Mouse (Mus musculus) MEL (cell line): ENCODE results near the gene Nfe2. TPM values are rescaled to one million over a fixed set of nuclear protein-coding genes. Genes with fewer than 3 reads are reported as not detected.
"Not testable (repeated sequence)": the region's sequence is repeated elsewhere in the genome, so short reads cannot be mapped to it uniquely, and the experiment has no call there.

ENCODE experiments used
- DNase-seq: peaks from one replicate; pipeline ENCODE4 v3.0.0; 2011; ENCODE audit warnings: low read depth, low spot score
- H3K27ac ChIP-seq: 2 replicates; pipeline ENCODE4 v1.5.1; 2012; ENCODE audit warnings: low read depth, mild to moderate bottlenecking, control low read depth, low read length, moderate library complexity; ENCODE audit not compliant: control insufficient read depth
- H3K27me3 ChIP-seq, 2 experiments: fragments of 150-350 bp in 1 of 2; sonication (generic) in 1 of 2; 2 replicates each; pipeline ENCODE4 v1.6.1; 2012; ENCODE audit warnings: low read length in 2 of 2, mild to moderate bottlenecking in 2 of 2, improper control_type of control experiment in 1 of 2, moderate library complexity in 1 of 2; ENCODE audit not compliant: insufficient read depth in 2 of 2, control insufficient read depth in 1 of 2
- H3K36me3 ChIP-seq, 2 experiments: 2 replicates each; pipeline ENCODE4 v1.6.1; 2012 to 2014; ENCODE audit warnings: low read length in 2 of 2, improper control_type of control experiment in 1 of 2, inconsistent platforms in 1 of 2, mild to moderate bottlenecking in 1 of 2; ENCODE audit not compliant: insufficient read depth in 2 of 2, control insufficient read depth in 1 of 2
- H3K4me1 ChIP-seq, 2 experiments: fragments of 150-350 bp in 1 of 2; sonication (generic) in 1 of 2; 2 replicates each; pipeline ENCODE4 v1.6.1; 2012; ENCODE audit warnings: low read length in 2 of 2, improper control_type of control experiment in 1 of 2, mild to moderate bottlenecking in 1 of 2; ENCODE audit not compliant: insufficient read depth in 2 of 2, control insufficient read depth in 1 of 2
- H3K4me3 ChIP-seq, 2 experiments: fragments of 150-350 bp in 1 of 2; sonication (generic) in 1 of 2; 2 replicates each; pipeline ENCODE4 v1.5.1; 2012; ENCODE audit warnings: low read depth in 2 of 2, low read length in 2 of 2, mild to moderate bottlenecking in 2 of 2, moderate library complexity in 2 of 2, control low read depth in 1 of 2, improper control_type of control experiment in 1 of 2; ENCODE audit not compliant: control insufficient read depth in 1 of 2, insufficient read depth in 1 of 2
- H3K79me2 ChIP-seq: 2 replicates; pipeline ENCODE4 v1.6.1; 2012; ENCODE audit warnings: mild to moderate bottlenecking, low read length, moderate library complexity; ENCODE audit not compliant: control insufficient read depth, poor library complexity, insufficient read depth
- H3K9ac ChIP-seq: 2 replicates; pipeline ENCODE4 v1.6.1; 2012; ENCODE audit warnings: low read depth, mild to moderate bottlenecking, control low read depth, low read length, moderate library complexity; ENCODE audit not compliant: control insufficient read depth, poor library complexity, severe bottlenecking
- H3K9me3 ChIP-seq: fragments of 150-350 bp; sonication (generic); replicated peaks from 2 replicates; pipeline ENCODE4 v1.6.1; 2012; ENCODE audit warnings: mild to moderate bottlenecking, low read length, improper control_type of control experiment, moderate library complexity; ENCODE audit not compliant: insufficient read depth
- CHD1 ChIP-seq: IDR thresholded peaks from 2 replicates; pipeline ENCODE4 v1.6.1; 2012; ENCODE audit warnings: low read depth, mild to moderate bottlenecking, inconsistent platforms, low read length, improper control_type of control experiment
- CHD2 ChIP-seq: IDR thresholded peaks from 2 replicates; pipeline ENCODE4 v1.6.1; 2011; ENCODE audit warnings: low read length, improper control_type of control experiment
- EP300 ChIP-seq, 2 experiments: IDR thresholded peaks; 2 replicates each; pipeline ENCODE4 v1.6.1; 2011; ENCODE audit warnings: improper control_type of control experiment in 2 of 2, low read length in 2 of 2, low read depth in 1 of 2, mild to moderate bottlenecking in 1 of 2
- ETS1 ChIP-seq: IDR thresholded peaks from 2 replicates; pipeline ENCODE4 v1.6.1; 2012; ENCODE audit warnings: low read depth, mild to moderate bottlenecking, inconsistent platforms, low read length, improper control_type of control experiment, moderate library complexity
- GATA1 ChIP-seq: IDR thresholded peaks from 2 replicates; pipeline ENCODE4 v1.6.1; 2011; ENCODE audit warnings: low read depth, low read length, improper control_type of control experiment
- KAT2A ChIP-seq: conservative IDR thresholded peaks from 2 replicates; pipeline ENCODE4 v1.6.1; 2012; ENCODE audit warnings: low read depth, low read length, improper control_type of control experiment, inconsistent platforms
- MAZ ChIP-seq: IDR thresholded peaks from 2 replicates; pipeline ENCODE4 v1.6.1; 2012; ENCODE audit warnings: low read depth, mild to moderate bottlenecking, inconsistent platforms, low read length, improper control_type of control experiment
- MEF2A ChIP-seq: IDR thresholded peaks from 2 replicates; pipeline ENCODE4 v1.6.1; 2014; ENCODE audit warnings: low read depth, mild to moderate bottlenecking, inconsistent platforms, low read length, improper control_type of control experiment; ENCODE audit not compliant: poor library complexity, insufficient replicate concordance, severe bottlenecking; ENCODE audit errors: extremely low read depth
- MXI1 ChIP-seq: IDR thresholded peaks from 2 replicates; pipeline ENCODE4 v1.6.1; 2011; ENCODE audit warnings: mild to moderate bottlenecking, low read depth, low read length, improper control_type of control experiment
- NRF1 ChIP-seq: IDR thresholded peaks from 2 replicates; pipeline ENCODE4 v1.6.1; 2014; ENCODE audit warnings: low read depth, mild to moderate bottlenecking, inconsistent platforms, low read length, improper control_type of control experiment, moderate library complexity; ENCODE audit not compliant: poor library complexity, insufficient read depth, severe bottlenecking
- POLR2AphosphoS5 ChIP-seq: IDR thresholded peaks from 2 replicates; pipeline ENCODE4 v1.6.1; 2012; ENCODE audit warnings: low read depth, borderline replicate concordance, mild to moderate bottlenecking, inconsistent platforms, low read length, moderate library complexity, mixed read lengths
- RAD21 ChIP-seq: IDR thresholded peaks from 2 replicates; pipeline ENCODE4 v1.6.1; 2011; ENCODE audit warnings: mild to moderate bottlenecking, low read depth, low read length, improper control_type of control experiment
- SIN3A ChIP-seq: IDR thresholded peaks from 2 replicates; pipeline ENCODE4 v1.6.1; 2012; ENCODE audit warnings: low read length, improper control_type of control experiment, inconsistent platforms
- TAL1 ChIP-seq: IDR thresholded peaks from 2 replicates; pipeline ENCODE4 v1.6.1; 2012; ENCODE audit warnings: mild to moderate bottlenecking, inconsistent platforms, low read length, moderate library complexity, mixed read lengths
- TBP ChIP-seq: IDR thresholded peaks from 2 replicates; pipeline ENCODE4 v1.8.0; 2011; ENCODE audit warnings: low read depth, low read length, improper control_type of control experiment
- TCF12 ChIP-seq: IDR thresholded peaks from 2 replicates; pipeline ENCODE4 v1.6.1; 2014; ENCODE audit warnings: low read depth, mild to moderate bottlenecking, inconsistent platforms, low read length, improper control_type of control experiment, moderate library complexity
- UBTF ChIP-seq: IDR thresholded peaks from 2 replicates; pipeline ENCODE4 v1.6.1; 2012; ENCODE audit warnings: low read depth, mild to moderate bottlenecking, inconsistent platforms, low read length, improper control_type of control experiment, moderate library complexity, borderline replicate concordance; ENCODE audit not compliant: insufficient read depth
- USF1 ChIP-seq: IDR thresholded peaks from 2 replicates; pipeline ENCODE4 v1.6.1; 2014; ENCODE audit warnings: low read depth, mild to moderate bottlenecking, inconsistent platforms, low read length, improper control_type of control experiment, moderate library complexity
- USF2 ChIP-seq, 2 experiments: IDR thresholded peaks; 2 replicates each; pipeline ENCODE4 v1.6.1; 2011 to 2012; ENCODE audit warnings: improper control_type of control experiment in 2 of 2, low read length in 2 of 2, borderline replicate concordance in 1 of 2, inconsistent platforms in 1 of 2, low read depth in 1 of 2, mild to moderate bottlenecking in 1 of 2; ENCODE audit not compliant: insufficient read depth in 1 of 2
- polyA plus RNA-seq, 2 experiments: library from polyadenylated mRNA; stranded (reverse) in 1 of 2; unstranded in 1 of 2; fragments of >175 nt in 1 of 2; fragments of >200 nt in 1 of 2; gene quantifications; 2 replicates each; pipeline versions ENCODE4 v1.2.1 to v1.2.4; 2012; ENCODE audit warnings: low replicate concordance in 2 of 2, low read depth in 1 of 2; ENCODE audit not compliant: insufficient read length in 2 of 2, insufficient read depth in 1 of 2, missing spikeins in 1 of 2
- total RNA-seq: library from RNA; depleted of rRNA; stranded (reverse); fragments of 300-350 nt; gene quantifications from 2 replicates; pipeline ENCODE4 v1.2.3, GENCODE M21; 2012

Gene Nfe2
- total and polyA plus RNA-seq, 3 experiments = 74.6 to 103 TPM; not detected in 1

- Histone ChIP-seq H3K4me3 (peak overlapping the region; percentile 69 to 80), H3K27ac (peak overlapping the region; percentile 82), H3K4me1 (no peaks in the 10 kb centered on the region), H3K79me2 (peaks cover 50% of the 10 kb centered on the region), H3K27me3 (no peaks in the 10 kb centered on the region), H3K9me3 (no peaks in the 10 kb centered on the region), H3K36me3 (peaks cover 0 to 13% of the 10 kb centered on the region in 2 experiments), H3K9ac (peak overlapping the region; percentile 98)
- TF ChIP-seq ETS1 (no peak), MXI1 (0 out of 2 replicates have a peak, but pooled peaks have one; percentile 14), CHD1 (peak; percentile 22; the same call in 1 of the 2 replicates)
- peak; percentile 34 for DNase-seq
Observed at GRCm38 (mm10) chr15:103242885-103243284, 15.3 kb downstream of the Nfe2 start.

GRCm38 (mm10) chr15:103241071-103242018 lies 16.9 kb downstream of the Nfe2 start:
- not testable (repeated sequence) for H3K27me3 ChIP-seq, H3K9me3 ChIP-seq, H3K4me1 ChIP-seq
- peak; percentile 36; the same call in 1 of the 2 replicates for TF ChIP-seq SIN3A
- H3K36me3 ChIP-seq = peaks cover 0 to 23% of the 10 kb centered on the region in 2 experiments
- peaks cover 65% of the 10 kb centered on the region for H3K79me2 ChIP-seq
- H3K9ac ChIP-seq = peak overlapping the region; percentile 98
- H3K4me3 ChIP-seq = peak overlapping the region; percentile 69 to 98
- H3K27ac ChIP-seq = peak overlapping the region; percentile 82
- DNase-seq = peak; percentile 34

GRCm38 (mm10) chr15:103240160-103241028 lies 17.8 kb downstream of the Nfe2 start, which contains the start of gene Hnrnpa1:
TSS of gene Hnrnpa1 (plus strand) at chr15:103240432.
- H3K4me3 ChIP-seq = peak within 1 kb of the TSS; percentile 71 to 98
- H3K4me1 ChIP-seq = 0 out of 4 replicates have a peak, but pooled peaks cover 0 to 2% of the 10 kb centered on the region in 2 experiments
- peak within 1 kb of the TSS; percentile 99 for H3K27ac ChIP-seq
- no peaks in the 10 kb centered on the region for H3K27me3 ChIP-seq
- H3K36me3 ChIP-seq = peaks cover 0 to 23% of the 10 kb centered on the region in 2 experiments
- peak within 1 kb of the TSS; percentile 100 for H3K9ac ChIP-seq
- peak; percentile 95 for DNase-seq
- H3K9me3 ChIP-seq = no peaks in the 10 kb centered on the region
- H3K79me2 ChIP-seq = peaks cover 69% of the 10 kb centered on the region
- TF ChIP-seq RAD21 (no peak), MAZ (no peak), UBTF (no peak), MEF2A (no peak), CHD2 (peak; percentile 18; the same call in 1 of the 2 replicates), TBP (peak; percentile 97), POLR2AphosphoS5 (peak; percentile 90), EP300 (IDR thresholded peaks at IDR 0.05; ENCODE audit: low read depth in 1 of 2, low read length in 2 of 2) (no peak), TAL1 (no peak), NRF1 (peak; percentile 78), USF2 (IDR thresholded peaks at IDR 0.05; ENCODE audit: borderline replicate concordance in 1 of 2, insufficient read depth in 1 of 2, low read depth in 1 of 2, low read length in 2 of 2) (no peak), KAT2A (peak; percentile 16), SIN3A (peak; percentile 5), TCF12 (peak; percentile 50; the same call in 1 of the 2 replicates), USF1 (peak; percentile 54; the same call in 1 of the 2 replicates), GATA1 (no peak; the same call in none of the 2 replicates)
